Mouse (Mus musculus) cerebellum, adult 8-10 months (tissue): Measurements from ENCODE around the gene Plekhh2.
"Not testable (repeated sequence)": the region's sequence is repeated elsewhere in the genome, so short reads cannot be mapped to it uniquely, and the experiment has no call there.

Source experiments
- DNase-seq: peaks from one replicate; pipeline ENCODE4 v3.0.0; 2022

Gene Plekhh2

GRCm38 (mm10) chr17:84512516-84513085 lies 906 bp downstream of the Plekhh2 start:
- no peak for DNase-seq

GRCm38 (mm10) chr17:84515901-84516300 lies 4.2 kb downstream of the Plekhh2 start:
- no peak for DNase-seq

- DNase-seq, result no peak
These were observed 7.7 kb downstream of the Plekhh2 start for GRCm38 (mm10) chr17:84519346-84519745.

- no peak for DNase-seq
These were observed 8.4 kb downstream of the Plekhh2 start for GRCm38 (mm10) chr17:84520057-84520456.

GRCm38 (mm10) chr17:84529356-84529755 lies 17.7 kb downstream of the Plekhh2 start:
- no peak for DNase-seq

GRCm38 (mm10) chr17:84530202-84530796 lies 18.6 kb downstream of the Plekhh2 start:
- no peak for DNase-seq

- DNase-seq, result no peak
These were observed 21.3 kb downstream of the Plekhh2 start for GRCm38 (mm10) chr17:84532909-84533499.

GRCm38 (mm10) chr17:84533841-84534240 lies 22.1 kb downstream of the Plekhh2 start:
- DNase-seq, result no peak

GRCm38 (mm10) chr17:84534632-84535031 lies 22.9 kb downstream of the Plekhh2 start:
- DNase-seq, result no peak

- no peak for DNase-seq
These were observed 23.5 kb downstream of the Plekhh2 start for GRCm38 (mm10) chr17:84535226-84535625.

GRCm38 (mm10) chr17:84537301-84537700 lies 25.6 kb downstream of the Plekhh2 start:
- no peak for DNase-seq

GRCm38 (mm10) chr17:84537966-84538365 lies 26.3 kb downstream of the Plekhh2 start:
- DNase-seq, result no peak

GRCm38 (mm10) chr17:84540603-84541002 lies 28.9 kb downstream of the Plekhh2 start:
- no peak for DNase-seq

GRCm38 (mm10) chr17:84550902-84551877 lies 39.5 kb downstream of the Plekhh2 start:
- no peak for DNase-seq

GRCm38 (mm10) chr17:84552230-84552629 lies 40.5 kb downstream of the Plekhh2 start:
- no peak for DNase-seq

GRCm38 (mm10) chr17:84564264-84564663 lies 52.6 kb downstream of the Plekhh2 start:
- DNase-seq, result not testable (repeated sequence)

- no peak for DNase-seq
These were observed 54.1 kb downstream of the Plekhh2 start for GRCm38 (mm10) chr17:84565762-84566161.

- DNase-seq, result no peak
These were observed 55.3 kb downstream of the Plekhh2 start for GRCm38 (mm10) chr17:84566773-84567555.

GRCm38 (mm10) chr17:84568807-84569206 lies 57.1 kb downstream of the Plekhh2 start:
- DNase-seq, result no peak

GRCm38 (mm10) chr17:84569770-84570169 lies 58.1 kb downstream of the Plekhh2 start:
- DNase-seq, result no peak

- no peak for DNase-seq
These were observed 59.9 kb downstream of the Plekhh2 start for GRCm38 (mm10) chr17:84571629-84572028.

GRCm38 (mm10) chr17:84573305-84573704 lies 61.6 kb downstream of the Plekhh2 start:
- no peak for DNase-seq
